In the genomic region with DNA sequence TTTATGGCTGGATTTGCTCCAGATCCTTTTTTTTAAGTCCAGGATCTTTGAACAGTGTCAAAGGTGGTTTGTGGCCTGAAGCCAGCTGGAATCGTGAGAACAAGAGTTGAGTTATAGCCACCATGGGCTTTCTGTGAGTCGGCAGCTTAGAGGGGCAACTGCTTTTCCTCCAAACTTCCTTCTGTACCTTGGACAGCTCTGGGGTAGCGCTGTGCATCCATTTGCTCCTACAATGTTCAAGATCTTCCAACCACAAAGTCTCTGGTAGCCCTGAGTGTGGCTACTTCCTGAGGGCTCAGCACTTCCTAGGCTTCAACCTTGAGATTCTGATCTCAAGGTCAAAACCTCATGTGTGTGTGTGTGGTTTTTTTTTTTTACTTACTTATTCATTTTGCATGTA, we compare ENCODE assay signal across 16 mouse cellular contexts.
"Had no signal": no experiment of that assay in that cellular context is flagged by ENCODE, and none has a peak within 500 bp of the region (broad histone marks: within the 10 kb centered on the region; RNA-seq: fewer than 3 reads in every experiment).

No protein-coding gene starts in this region.

- H3K9me3 ChIP-seq: kidney, embryonic 15.5 days; liver, embryonic 15.5 days; lung, embryonic 15.5 days; megakaryocyte, embryonic 14.5 days; midbrain, embryonic 15.5 days; neural tube, embryonic 13.5 days had no signal

- H3K27ac ChIP-seq: kidney, embryonic 15.5 days; liver, embryonic 15.5 days; lung, embryonic 15.5 days; macrophage; midbrain, embryonic 15.5 days; neural tube, embryonic 13.5 days had no signal

- H3K4me2 ChIP-seq: kidney, embryonic 15.5 days; liver, embryonic 11.5 days; liver, embryonic 15.5 days; lung, embryonic 15.5 days; midbrain, embryonic 11.5 days; midbrain, embryonic 15.5 days; neural tube, embryonic 13.5 days had no signal

- H3K27me3 ChIP-seq: kidney, embryonic 15.5 days; liver, embryonic 15.5 days; lung, embryonic 15.5 days; megakaryocyte, embryonic 14.5 days; midbrain, embryonic 15.5 days; neural tube, embryonic 13.5 days had no signal

- H3K9ac ChIP-seq: kidney, embryonic 15.5 days; liver, embryonic 15.5 days; lung, embryonic 15.5 days; midbrain, embryonic 15.5 days; neural tube, embryonic 13.5 days had no signal

- H3K36me3 ChIP-seq: kidney, embryonic 15.5 days; liver, embryonic 15.5 days; lung, embryonic 15.5 days; midbrain, embryonic 15.5 days; neural tube, embryonic 13.5 days had no signal

- H3K4me1 ChIP-seq: kidney, embryonic 15.5 days; lung, embryonic 15.5 days; midbrain, embryonic 15.5 days; neural tube, embryonic 13.5 days had no signal

- H3K4me3 ChIP-seq: kidney, embryonic 15.5 days; liver, embryonic 15.5 days; lung, embryonic 15.5 days; megakaryocyte, embryonic 14.5 days; midbrain, embryonic 15.5 days; neural tube, embryonic 13.5 days had no signal

- DNase-seq: kidney, postnatal 25 days; lung, postnatal 14 days; retina, postnatal 1 day; right cerebral cortex, postnatal 4 days; spleen, adult 18-20 months; thymus, adult 18-20 months; thymus, postnatal 25 days had no signal

- ATAC-seq: midbrain, embryonic 15.5 days had no signal
